Mouse (Mus musculus) hindbrain, embryonic 15.5 days (tissue): ENCODE data around the gene Slc27a1. TPM values are rescaled to one million over a fixed set of nuclear protein-coding genes. Genes with fewer than 3 reads are reported as not detected.
"Not testable (repeated sequence)": the region's sequence is repeated elsewhere in the genome, so short reads cannot be mapped to it uniquely, and the experiment has no call there.

Source experiments
- ATAC-seq: fragments of 200-750 bp; cut with Nextera tagmentation; 2 replicates; pipeline ENCODE4 v1.8.0; 2017; ENCODE audit warnings: low read depth, moderate number of reproducible peaks, moderate TSS enrichment; ENCODE audit not compliant: low FRiP score
- H3K27ac ChIP-seq: fragments of 300-500 bp; sonication (generic); replicated peaks from 2 replicates; pipeline ENCODE4 v1.5.1; 2015; ENCODE audit warnings: mild to moderate bottlenecking, inconsistent platforms
- H3K27me3 ChIP-seq: fragments of 300-500 bp; sonication (generic); 2 replicates; pipeline ENCODE4 v1.6.1; 2015; ENCODE audit warnings: control low read depth, inconsistent platforms
- H3K36me3 ChIP-seq: fragments of 300-500 bp; sonication (generic); 2 replicates; pipeline ENCODE4 v1.6.1; 2015; ENCODE audit warnings: control low read depth, inconsistent platforms
- H3K4me1 ChIP-seq: fragments of 300-500 bp; sonication (generic); replicated peaks from 2 replicates; pipeline ENCODE4 v1.6.1; 2015; ENCODE audit warnings: control low read depth, inconsistent platforms
- H3K4me2 ChIP-seq: fragments of 300-500 bp; sonication (generic); 2 replicates; pipeline ENCODE4 v1.6.1; 2015; ENCODE audit warnings: moderate library complexity, mild to moderate bottlenecking, inconsistent platforms
- H3K4me3 ChIP-seq: fragments of 300-500 bp; sonication (generic); 2 replicates; pipeline ENCODE4 v1.5.1; 2015; ENCODE audit warnings: mild to moderate bottlenecking, inconsistent platforms
- H3K9ac ChIP-seq: fragments of 300-500 bp; sonication (generic); 2 replicates; pipeline ENCODE4 v1.6.1; 2015; ENCODE audit warnings: inconsistent platforms
- H3K9me3 ChIP-seq: fragments of 300-500 bp; sonication (generic); 2 replicates; pipeline ENCODE4 v1.6.1; 2016; ENCODE audit warnings: control low read depth, inconsistent platforms
- WGBS: fragments of 180-500 bp; shearing (Covaris S2); methylation state at CpG from one replicate; pipeline ENCODE4 v1.1.7; 2015; 5-methylcytosine and 5-hydroxymethylcytosine counted together
- polyA plus RNA-seq: library from polyadenylated mRNA; unstranded; fragments of >200 nt; fragmentation: Nextera tagmentation; extraction: Ambion mirVana; gene quantifications from 2 replicates; pipeline ENCODE4 v1.2.1, GENCODE M21; 2015

Slc27a1 gene
- 83.9 and 87.4 TPM in 2 replicates for polyA plus RNA-seq

- peak within 1 kb of the TSS; percentile 90 for H3K27ac ChIP-seq
- 10% methylated on average over 13 of the region's 13 CpGs for WGBS
- ATAC-seq, result no peak
- peak within 1 kb of the TSS; percentile 75 for H3K4me3 ChIP-seq
- H3K9me3 ChIP-seq, result no peaks in the 10 kb centered on the region; the same call in 1 of the 2 replicates
- H3K27me3 ChIP-seq, result 0 out of 2 replicates have a peak, but pooled peaks cover 3% of the 10 kb centered on the region
- peak within 1 kb of the TSS; percentile 90 for H3K4me2 ChIP-seq
- H3K9ac ChIP-seq, result peak within 1 kb of the TSS; percentile 60
- H3K4me1 ChIP-seq, result peaks cover 40% of the 10 kb centered on the region
- H3K36me3 ChIP-seq, result no peaks in the 10 kb centered on the region
Observed at GRCm38 (mm10) chr8:71568387-71568937, at the start of gene Slc27a1. TSS of gene Slc27a1 (plus strand) at chr8:71568882.

GRCm38 (mm10) chr8:71519037-71519825 lies 49.5 kb upstream of the Slc27a1 start:
- not testable (repeated sequence) for H3K36me3 ChIP-seq, H3K9ac ChIP-seq, H3K4me2 ChIP-seq, H3K9me3 ChIP-seq, H3K4me1 ChIP-seq, ATAC-seq, H3K27ac ChIP-seq, H3K4me3 ChIP-seq
- WGBS, result 44% methylated on average over 10 of the region's 10 CpGs
- peaks cover 10% of the 10 kb centered on the region for H3K27me3 ChIP-seq

- ATAC-seq, result peak; percentile 90
- no peak overlapping the region for H3K4me3 ChIP-seq
- H3K9me3 ChIP-seq, result no peaks in the 10 kb centered on the region
- peaks cover 31% of the 10 kb centered on the region for H3K27me3 ChIP-seq
- H3K4me1 ChIP-seq, result peaks cover 8% of the 10 kb centered on the region
- H3K4me2 ChIP-seq, result no peak overlapping the region; the same call in 1 of the 2 replicates
- no peak overlapping the region for H3K9ac ChIP-seq
- no peak overlapping the region for H3K27ac ChIP-seq
- WGBS, result 5% methylated on average over 17 of the region's 17 CpGs
- H3K36me3 ChIP-seq, result no peaks in the 10 kb centered on the region
Observed at GRCm38 (mm10) chr8:71521634-71522033, 47.0 kb upstream of the Slc27a1 start.

- Histone ChIP-seq H3K4me3 (no peak within 1 kb of the TSS), H3K4me2 (peak within 1 kb of the TSS; percentile 15; the same call in 1 of the 2 replicates), H3K9ac (0 out of 2 replicates have a peak within 1 kb of the TSS, but pooled peaks have one; percentile 10), H3K27ac (no peak within 1 kb of the TSS), H3K27me3 (peaks cover 37% of the 10 kb centered on the region), H3K36me3 (no peaks in the 10 kb centered on the region), H3K9me3 (no peaks in the 10 kb centered on the region), H3K4me1 (peaks cover 6% of the 10 kb centered on the region)
- no peak for ATAC-seq
- WGBS, result 8% methylated on average over 45 of the region's 46 CpGs
Observed at GRCm38 (mm10) chr8:71525226-71526050, 43.2 kb upstream of the Slc27a1 start, which contains the start of gene Ccdc194. TSS of gene Ccdc194 (minus strand) at chr8:71525711.

- 7% methylated on average over 6 of the region's 6 CpGs for WGBS
- no peaks in the 10 kb centered on the region for H3K36me3 ChIP-seq
- no peak overlapping the region for H3K27ac ChIP-seq
- H3K27me3 ChIP-seq, result peaks cover 37% of the 10 kb centered on the region
- ATAC-seq, result no peak
- H3K4me2 ChIP-seq, result no peak overlapping the region
- H3K9ac ChIP-seq, result no peak overlapping the region
- H3K4me3 ChIP-seq, result no peak overlapping the region
- peaks cover 6% of the 10 kb centered on the region for H3K4me1 ChIP-seq
- no peaks in the 10 kb centered on the region for H3K9me3 ChIP-seq
Observed at GRCm38 (mm10) chr8:71526272-71526671, 42.4 kb upstream of the Slc27a1 start.

- no peaks in the 10 kb centered on the region for H3K9me3 ChIP-seq
- H3K27ac ChIP-seq, result no peak overlapping the region
- no peak overlapping the region for H3K4me2 ChIP-seq
- WGBS, result 43% methylated on average over 3 of the region's 3 CpGs
- ATAC-seq, result no peak
- no peak overlapping the region for H3K9ac ChIP-seq
- no peaks in the 10 kb centered on the region for H3K36me3 ChIP-seq
- H3K4me3 ChIP-seq, result no peak overlapping the region
- peaks cover 37% of the 10 kb centered on the region for H3K27me3 ChIP-seq
- H3K4me1 ChIP-seq, result peaks cover 6% of the 10 kb centered on the region
Observed at GRCm38 (mm10) chr8:71527162-71527870, 41.4 kb upstream of the Slc27a1 start.

GRCm38 (mm10) chr8:71528362-71529073 lies 40.2 kb upstream of the Slc27a1 start:
- H3K4me1 ChIP-seq, result peaks cover 6% of the 10 kb centered on the region
- peaks cover 32% of the 10 kb centered on the region for H3K27me3 ChIP-seq
- no peak overlapping the region for H3K9ac ChIP-seq
- no peak overlapping the region for H3K4me3 ChIP-seq
- peak overlapping the region; percentile 45; the same call in 1 of the 2 replicates for H3K27ac ChIP-seq
- ATAC-seq, result no peak
- no peaks in the 10 kb centered on the region for H3K9me3 ChIP-seq
- no peak overlapping the region for H3K4me2 ChIP-seq
- H3K36me3 ChIP-seq, result no peaks in the 10 kb centered on the region
- WGBS, result 88% methylated on average over 11 of the region's 11 CpGs

- H3K36me3 ChIP-seq, H3K4me1 ChIP-seq, H3K9ac ChIP-seq, H3K27ac ChIP-seq, H3K9me3 ChIP-seq, ATAC-seq, H3K4me2 ChIP-seq, H3K4me3 ChIP-seq: not testable (repeated sequence)
- 72% methylated on average over 7 of the region's 12 CpGs for WGBS
- H3K27me3 ChIP-seq, result peaks cover 17% of the 10 kb centered on the region
Observed at GRCm38 (mm10) chr8:71530735-71531467, 37.8 kb upstream of the Slc27a1 start.

GRCm38 (mm10) chr8:71534263-71534810 lies 34.3 kb upstream of the Slc27a1 start:
- Histone ChIP-seq H3K27me3 (peaks cover 18% of the 10 kb centered on the region), H3K27ac (no peak overlapping the region), H3K36me3 (no peaks in the 10 kb centered on the region), H3K9me3 (no peaks in the 10 kb centered on the region), H3K4me3 (no peak overlapping the region), H3K4me1 (peaks cover 8% of the 10 kb centered on the region), H3K9ac (no peak overlapping the region), H3K4me2 (no peak overlapping the region)
- 0 out of 2 replicates have a peak, but pooled peaks have one; percentile 20 for ATAC-seq
- 41% methylated on average over 3 of the region's 3 CpGs for WGBS

GRCm38 (mm10) chr8:71535663-71536062 lies 33.0 kb upstream of the Slc27a1 start:
- Histone ChIP-seq H3K9ac (no peak overlapping the region), H3K27me3 (peaks cover 18% of the 10 kb centered on the region), H3K27ac (no peak overlapping the region), H3K9me3 (no peaks in the 10 kb centered on the region), H3K4me1 (peaks cover 8% of the 10 kb centered on the region), H3K4me2 (no peak overlapping the region), H3K36me3 (no peaks in the 10 kb centered on the region), H3K4me3 (no peak overlapping the region)
- 62% methylated on average over 5 of the region's 5 CpGs for WGBS
- ATAC-seq, result no peak; the same call in 1 of the 2 replicates
